Mouse (Mus musculus) lung, postnatal 0 days (tissue): ENCODE data around the gene Rhot2. TPM values are rescaled to one million over a fixed set of nuclear protein-coding genes. Genes with fewer than 3 reads are reported as not detected.

Experiments
- ATAC-seq: fragments of 200-750 bp; cut with Nextera tagmentation; 2 replicates; pipeline ENCODE4 v1.8.0; 2017; ENCODE audit warnings: moderate library complexity
- DNase-seq: peaks from one replicate; pipeline ENCODE4 v3.0.0-alpha.2; 2016; ENCODE audit warnings: low spot score
- H3K27ac ChIP-seq: fragments of 300-500 bp; sonication (generic); 2 replicates; pipeline ENCODE4 v1.5.1; 2014; ENCODE audit warnings: antibody characterized with exemption, mild to moderate bottlenecking, low read length, mixed read lengths
- H3K27me3 ChIP-seq: fragments of 300-500 bp; sonication (generic); replicated peaks from 2 replicates; pipeline ENCODE4 v1.6.1; 2014; ENCODE audit warnings: low read length, mixed read lengths; ENCODE audit not compliant: insufficient read depth
- H3K36me3 ChIP-seq: fragments of 300-500 bp; sonication (generic); 2 replicates; pipeline ENCODE4 v1.6.1; 2014; ENCODE audit warnings: low read length, mixed read lengths; ENCODE audit not compliant: insufficient read depth
- H3K4me1 ChIP-seq: fragments of 300-500 bp; sonication (generic); 2 replicates; pipeline ENCODE4 v1.6.1; 2014; ENCODE audit warnings: antibody characterized with exemption, low read depth, low read length, mixed read lengths; ENCODE audit not compliant: insufficient read depth
- H3K4me2 ChIP-seq: fragments of 300-500 bp; sonication (generic); replicated peaks from 2 replicates; pipeline ENCODE4 v1.6.1; 2014; ENCODE audit warnings: low read depth, mild to moderate bottlenecking, low read length, moderate library complexity, mixed read lengths
- H3K4me3 ChIP-seq: fragments of 300-500 bp; sonication (generic); 2 replicates; pipeline ENCODE4 v1.5.1; 2014; ENCODE audit warnings: low read depth, low read length
- H3K9ac ChIP-seq: fragments of 300-500 bp; sonication (generic); replicated peaks from 2 replicates; pipeline ENCODE4 v1.6.1; 2014; ENCODE audit warnings: low read depth, mild to moderate bottlenecking
- H3K9me3 ChIP-seq: fragments of 300-500 bp; sonication (generic); 2 replicates; pipeline ENCODE4 v1.6.1; 2016; ENCODE audit warnings: low read length, mixed read lengths
- CTCF ChIP-seq: IDR thresholded peaks from 2 replicates; pipeline ENCODE4 v1.5.1; 2016; ENCODE audit warnings: antibody characterized with exemption, mild to moderate bottlenecking
- EP300 ChIP-seq: IDR thresholded peaks from 2 replicates; pipeline ENCODE4 v1.6.1; 2016; ENCODE audit warnings: antibody characterized with exemption, mild to moderate bottlenecking, control low read depth
- WGBS: fragments of 180-500 bp; shearing (Covaris S2); extraction: QIAGEN DNeasy Blood & Tissue Kit; methylation state at CpG from one replicate; pipeline ENCODE4 v1.1.7; 2014; 5-methylcytosine and 5-hydroxymethylcytosine counted together
- polyA plus RNA-seq: library from polyadenylated mRNA; unstranded; fragments of >200 nt; fragmentation: Nextera tagmentation; extraction: Ambion mirVana; gene quantifications from 2 replicates; pipeline ENCODE4 v1.2.1, GENCODE M21; 2015

Gene Rhot2
- polyA plus RNA-seq, 1 experiment from 2014 or later = 9.9 TPM

- Histone ChIP-seq H3K4me1 (peaks cover 35% of the 10 kb centered on the region), H3K9ac (0 out of 2 replicates have a peak overlapping the region, but pooled peaks have one; percentile 8), H3K4me3 (peak overlapping the region; percentile 52; the same call in 1 of the 2 replicates), H3K9me3 (no peaks in the 10 kb centered on the region), H3K4me2 (peak overlapping the region; percentile 85), H3K36me3 (0 out of 2 replicates have a peak, but pooled peaks cover 11% of the 10 kb centered on the region), H3K27me3 (no peaks in the 10 kb centered on the region), H3K27ac (no peak overlapping the region; the same call in 1 of the 2 replicates)
- TF ChIP-seq CTCF (no peak), EP300 (no peak)
- no peak for ATAC-seq
- no peak for DNase-seq
- 72% methylated on average over 8 of the region's 8 CpGs for WGBS
Observed at GRCm38 (mm10) chr17:25828223-25828594, 16.4 kb downstream of the Rhot2 start.

GRCm38 (mm10) chr17:25827546-25828222 is 17.0 kb downstream of the Rhot2 start:
- H3K4me1 ChIP-seq = peaks cover 35% of the 10 kb centered on the region
- no peaks in the 10 kb centered on the region for H3K9me3 ChIP-seq
- DNase-seq (no peak), ATAC-seq (no peak)
- H3K27ac ChIP-seq = no peak overlapping the region; the same call in 1 of the 2 replicates
- no peaks in the 10 kb centered on the region for H3K27me3 ChIP-seq
- no peak overlapping the region for H3K4me2 ChIP-seq
- H3K9ac ChIP-seq = no peak overlapping the region
- no peak overlapping the region for H3K4me3 ChIP-seq
- WGBS = 90% methylated on average over 22 of the region's 22 CpGs
- TF ChIP-seq EP300 (no peak), CTCF (no peak)
- H3K36me3 ChIP-seq = 0 out of 2 replicates have a peak, but pooled peaks cover 11% of the 10 kb centered on the region

GRCm38 (mm10) chr17:25827011-25827410 is 17.6 kb downstream of the Rhot2 start:
- Histone ChIP-seq H3K4me2 (no peak overlapping the region), H3K9ac (no peak overlapping the region), H3K9me3 (no peaks in the 10 kb centered on the region), H3K4me1 (peaks cover 32% of the 10 kb centered on the region), H3K27ac (no peak overlapping the region), H3K27me3 (no peaks in the 10 kb centered on the region), H3K4me3 (no peak overlapping the region), H3K36me3 (0 out of 2 replicates have a peak, but pooled peaks cover 11% of the 10 kb centered on the region)
- no peak for TF ChIP-seq CTCF
- TF ChIP-seq EP300 = no peak
- WGBS = 92% methylated on average over 13 of the region's 13 CpGs
- no peak for ATAC-seq
- no peak for DNase-seq

- H3K9me3 ChIP-seq = no peaks in the 10 kb centered on the region
- no peak overlapping the region for H3K9ac ChIP-seq
- no peak overlapping the region for H3K27ac ChIP-seq
- peaks cover 22% of the 10 kb centered on the region; the same call in 1 of the 2 replicates for H3K4me1 ChIP-seq
- 0 out of 2 replicates have a peak, but pooled peaks cover 11% of the 10 kb centered on the region for H3K36me3 ChIP-seq
- no peak for DNase-seq
- H3K4me2 ChIP-seq = no peak overlapping the region
- H3K27me3 ChIP-seq = no peaks in the 10 kb centered on the region
- no peak for ATAC-seq
- H3K4me3 ChIP-seq = no peak overlapping the region
- WGBS = 95% methylated on average over 26 of the region's 27 CpGs
- TF ChIP-seq CTCF (no peak), EP300 (no peak)
Observed at GRCm38 (mm10) chr17:25825984-25826570, 18.6 kb downstream of the Rhot2 start.

GRCm38 (mm10) chr17:25825311-25825710 is 19.3 kb downstream of the Rhot2 start:
- TF ChIP-seq CTCF (no peak), EP300 (no peak)
- Histone ChIP-seq H3K27me3 (no peaks in the 10 kb centered on the region), H3K4me1 (peaks cover 21% of the 10 kb centered on the region; the same call in 1 of the 2 replicates), H3K27ac (no peak overlapping the region), H3K9me3 (no peaks in the 10 kb centered on the region), H3K36me3 (0 out of 2 replicates have a peak, but pooled peaks cover 6% of the 10 kb centered on the region), H3K4me3 (no peak overlapping the region), H3K4me2 (no peak overlapping the region), H3K9ac (no peak overlapping the region)
- DNase-seq (no peak), ATAC-seq (no peak)
- WGBS = 86% methylated on average over 6 of the region's 6 CpGs

GRCm38 (mm10) chr17:25824362-25825142 is 20.1 kb downstream of the Rhot2 start:
- peak overlapping the region; percentile 81 for H3K4me2 ChIP-seq
- 65% methylated on average over 17 of the region's 17 CpGs for WGBS
- TF ChIP-seq EP300 (no peak), CTCF (no peak)
- ATAC-seq (no peak), DNase-seq (no peak)
- no peak overlapping the region; the same call in 1 of the 2 replicates for H3K4me3 ChIP-seq
- H3K9ac ChIP-seq = 0 out of 2 replicates have a peak overlapping the region, but pooled peaks have one; percentile 56
- no peak overlapping the region for H3K27ac ChIP-seq
- H3K4me1 ChIP-seq = peaks cover 19% of the 10 kb centered on the region; the same call in 1 of the 2 replicates
- H3K27me3 ChIP-seq = peaks cover 5% of the 10 kb centered on the region; the same call in 1 of the 2 replicates
- H3K9me3 ChIP-seq = no peaks in the 10 kb centered on the region
- 0 out of 2 replicates have a peak, but pooled peaks cover 6% of the 10 kb centered on the region for H3K36me3 ChIP-seq
